ENCODE assay signal across 8 mouse cellular contexts in the genomic region with DNA sequence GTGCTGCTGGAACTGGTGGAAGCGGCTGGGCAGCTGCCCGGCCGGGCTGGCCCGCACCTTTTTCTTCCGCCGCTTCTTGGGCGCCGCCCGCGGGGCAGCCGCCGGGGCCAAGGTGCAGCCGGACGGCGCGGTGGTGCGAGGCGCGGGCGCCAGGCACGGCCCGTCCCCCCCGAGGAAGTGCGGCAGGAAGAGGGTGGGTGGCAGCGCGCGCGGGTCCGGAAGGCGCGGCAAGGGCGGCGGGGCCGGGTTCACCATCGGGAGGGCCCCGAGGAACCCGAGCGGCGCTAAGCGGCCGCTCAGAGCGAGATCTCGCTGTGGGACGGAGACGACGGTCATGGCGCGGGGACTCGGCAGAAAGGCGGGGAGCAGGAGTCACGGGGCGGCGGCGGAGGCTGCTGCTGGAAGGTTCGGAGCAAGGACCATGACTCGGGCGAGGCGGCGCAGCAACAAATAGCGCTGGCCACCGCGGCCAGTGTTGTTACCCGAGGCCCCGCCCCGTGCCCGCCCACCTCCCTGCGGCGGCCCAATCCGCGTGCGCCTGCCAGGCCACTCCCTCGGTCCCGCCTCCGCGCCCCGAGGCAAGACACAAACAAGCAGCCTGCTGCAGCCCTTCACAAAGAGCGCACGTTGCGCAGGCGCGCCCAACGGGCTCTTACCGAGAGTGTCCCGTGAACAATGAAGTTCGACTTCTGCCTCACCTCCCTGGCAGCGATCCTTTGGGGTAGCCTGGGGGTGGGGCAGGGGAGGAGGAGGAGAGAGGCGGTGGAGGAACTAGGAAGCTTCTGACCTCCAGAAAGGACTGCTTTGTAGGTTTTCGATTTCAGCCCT. TPM values are rescaled to one million over a fixed set of nuclear protein-coding genes. Genes with fewer than 3 reads are reported as not detected.
A peak's percentile ranks its signal among the peaks of the same experiment; 100 is the strongest.
DNase-seq lines count a peak whose midpoint lies in the region; ATAC-seq and TF ChIP-seq lines count a peak whose summit lies in the region.

No protein-coding gene starts in this region.

- under 1% methylated on average over 88 of the region's 88 CpGs for WGBS in bone marrow, adult 2 months
- under 1% methylated on average over 77 of the region's 88 CpGs for WGBS in embryonic facial prominence, embryonic 15.5 days
- WGBS in heart, embryonic 10.5 days: under 1% methylated on average over 88 of the region's 88 CpGs
- WGBS in kidney, embryonic 15.5 days: under 1% methylated on average over 86 of the region's 88 CpGs

- TF ChIP-seq POLR2A in bone marrow, adult 2 months (IDR thresholded peaks at IDR 0.05; ENCODE audit: borderline replicate concordance, control insufficient read depth, low read depth, low read length): peak; percentile 97

- H3K4me3 ChIP-seq in bone marrow, adult 2 months (replicated peaks; ENCODE audit: control insufficient read depth, low read depth, low read length): peak overlapping the region; percentile 88
- peak overlapping the region; percentile 86 for H3K4me3 ChIP-seq in embryonic facial prominence, embryonic 15.5 days (replicated peaks)
- peak overlapping the region; percentile 97 for H3K4me3 ChIP-seq in heart, embryonic 10.5 days
- H3K4me3 ChIP-seq in kidney, embryonic 15.5 days (replicated peaks): peak overlapping the region; percentile 92

- peak; percentile 99 for DNase-seq in 416B (ENCODE audit: low read depth)
- peak; percentile 99 for DNase-seq in heart, embryonic 10.5 days (ENCODE audit: low spot score)
- peak; percentile 99 for DNase-seq in liver
- peak; percentile 99 for DNase-seq in spleen, postnatal 4 days (ENCODE audit: low spot score in 2 of 2)

- H3K4me2 ChIP-seq in embryonic facial prominence, embryonic 15.5 days (replicated peaks): peak overlapping the region; percentile 63
- H3K4me2 ChIP-seq in kidney, embryonic 15.5 days: peak overlapping the region; percentile 68

- TF ChIP-seq CTCF in bone marrow, adult 2 months (IDR thresholded peaks at IDR 0.05; ENCODE audit: control insufficient read depth, insufficient read depth, low read length): no peak

- no peaks in the 10 kb centered on the region for H3K27me3 ChIP-seq in embryonic facial prominence, embryonic 15.5 days
- no peaks in the 10 kb centered on the region for H3K27me3 ChIP-seq in heart, embryonic 10.5 days (ENCODE audit: insufficient read depth, poor library complexity, severe bottlenecking)
- H3K27me3 ChIP-seq in kidney, embryonic 15.5 days: no peaks in the 10 kb centered on the region

- H3K27ac ChIP-seq in bone marrow, adult 2 months (ENCODE audit: control insufficient read depth, insufficient read depth, low read depth, low read length, poor library complexity): peak overlapping the region; percentile 100
- H3K27ac ChIP-seq in embryonic facial prominence, embryonic 15.5 days (replicated peaks): peak overlapping the region; percentile 100
- H3K27ac ChIP-seq in heart, embryonic 10.5 days: peak overlapping the region; percentile 100
- peak overlapping the region; percentile 100 for H3K27ac ChIP-seq in kidney, embryonic 15.5 days

- H3K4me1 ChIP-seq in bone marrow, adult 2 months (ENCODE audit: control insufficient read depth, insufficient read depth, low read length): no peaks in the 10 kb centered on the region; the same call in none of the 2 replicates
- H3K4me1 ChIP-seq in embryonic facial prominence, embryonic 15.5 days: peaks cover 19% of the 10 kb centered on the region
- peaks cover 10% of the 10 kb centered on the region for H3K4me1 ChIP-seq in heart, embryonic 10.5 days
- peaks cover 21% of the 10 kb centered on the region for H3K4me1 ChIP-seq in kidney, embryonic 15.5 days

- ATAC-seq in embryonic facial prominence, embryonic 15.5 days (ENCODE audit: insufficient number of reproducible peaks, low FRiP score, low TSS enrichment, low read depth): peak; percentile 93
- peak; percentile 94 for ATAC-seq in kidney, embryonic 15.5 days (replicated peaks; ENCODE audit: low FRiP score)
- peak; percentile 82 for ATAC-seq in monocyte, adult 5-6 weeks (replicated peaks; ENCODE audit: insufficient number of reproducible peaks, low FRiP score, low TSS enrichment, poor library complexity, severe bottlenecking)

- no peaks in the 10 kb centered on the region for H3K9me3 ChIP-seq in embryonic facial prominence, embryonic 15.5 days (replicated peaks)
- H3K9me3 ChIP-seq in heart, embryonic 10.5 days: no peaks in the 10 kb centered on the region
- H3K9me3 ChIP-seq in kidney, embryonic 15.5 days (replicated peaks): no peaks in the 10 kb centered on the region

- peak overlapping the region; percentile 95 for H3K9ac ChIP-seq in embryonic facial prominence, embryonic 15.5 days
- peak overlapping the region; percentile 99 for H3K9ac ChIP-seq in kidney, embryonic 15.5 days

- H3K36me3 ChIP-seq in embryonic facial prominence, embryonic 15.5 days: peaks cover 30% of the 10 kb centered on the region
- H3K36me3 ChIP-seq in heart, embryonic 10.5 days: peaks cover 30% of the 10 kb centered on the region
- H3K36me3 ChIP-seq in kidney, embryonic 15.5 days: peaks cover 30% of the 10 kb centered on the region

RNA-seq across cellular contexts. Expression of a gene that starts 39.5 kb away (rescaled TPM):
- polyA plus RNA-seq in bone marrow, adult 2 months (2011; ENCODE audit: insufficient read depth, insufficient read length, low replicate concordance, missing spikeins): 0.85 TPM in 1 of 2 replicates, not detected in the other
- polyA plus RNA-seq in embryonic facial prominence, embryonic 15.5 days (2015; fragmentation: Nextera tagmentation; extraction: Ambion mirVana): 13.5 and 15.3 TPM in 2 replicates
- 1.5 and 1.9 TPM in 2 replicates for polyA plus RNA-seq in heart, embryonic 10.5 days (2016; fragmentation: Nextera tagmentation; extraction: Ambion mirVana)
- 4.7 and 5.1 TPM in 2 replicates for polyA plus RNA-seq in kidney, embryonic 15.5 days (2015; fragmentation: Nextera tagmentation; extraction: Ambion mirVana)
- total RNA-seq in monocyte, adult 5-6 weeks (2017): not detected in 3 replicates

RNA-seq across cellular contexts. Expression of a gene that starts 41.7 kb away (rescaled TPM):
- polyA plus RNA-seq in bone marrow, adult 2 months (2011; ENCODE audit: insufficient read depth, insufficient read length, low replicate concordance, missing spikeins): 19.5 and 27.9 TPM in 2 replicates
- 104 and 116 TPM in 2 replicates for polyA plus RNA-seq in embryonic facial prominence, embryonic 15.5 days (2015; fragmentation: Nextera tagmentation; extraction: Ambion mirVana)
- 73.8 and 78.9 TPM in 2 replicates for polyA plus RNA-seq in heart, embryonic 10.5 days (2016; fragmentation: Nextera tagmentation; extraction: Ambion mirVana)
- polyA plus RNA-seq in kidney, embryonic 15.5 days (2015; fragmentation: Nextera tagmentation; extraction: Ambion mirVana): 86.5 and 90.2 TPM in 2 replicates
- total RNA-seq in monocyte, adult 5-6 weeks (2017): 228 to 431 TPM (median 282 TPM) in 3 replicates

RNA-seq across cellular contexts. Expression of a gene that starts 58.7 kb away (rescaled TPM):
- polyA plus RNA-seq in bone marrow, adult 2 months (2011; ENCODE audit: insufficient read depth, insufficient read length, low replicate concordance, missing spikeins): 1.2 and 2.8 TPM in 2 replicates
- 2.5 TPM in 2 replicates for polyA plus RNA-seq in embryonic facial prominence, embryonic 15.5 days (2015; fragmentation: Nextera tagmentation; extraction: Ambion mirVana)
- polyA plus RNA-seq in heart, embryonic 10.5 days (2016; fragmentation: Nextera tagmentation; extraction: Ambion mirVana): 1.5 and 1.6 TPM in 2 replicates
- 0.83 and 1.2 TPM in 2 replicates for polyA plus RNA-seq in kidney, embryonic 15.5 days (2015; fragmentation: Nextera tagmentation; extraction: Ambion mirVana)
- not detected in 3 replicates for total RNA-seq in monocyte, adult 5-6 weeks (2017)

Comparison
In these comparisons a context has a peak if more than half of its experiments do, and no peak if none do; other contexts are left out.
1. Peak in every context shown above with its lines: DNase-seq, ATAC-seq, H3K4me3 ChIP-seq and H3K27ac ChIP-seq.